Mouse (Mus musculus) MEL (cell line): Measurements from ENCODE around the gene Ggt1. TPM values are rescaled to one million over a fixed set of nuclear protein-coding genes. Genes with fewer than 3 reads are reported as not detected.
A peak's percentile ranks its signal among the peaks of the same experiment; 100 is the strongest.

Experiments used
- DNase-seq: peaks from one replicate; pipeline ENCODE4 v3.0.0; 2011; ENCODE audit warnings: low read depth, low spot score
- H3K27ac ChIP-seq: 2 replicates; pipeline ENCODE4 v1.5.1; 2012; ENCODE audit warnings: low read depth, mild to moderate bottlenecking, control low read depth, low read length, moderate library complexity; ENCODE audit not compliant: control insufficient read depth
- H3K27me3 ChIP-seq, 2 experiments: fragments of 150-350 bp in 1 of 2; sonication (generic) in 1 of 2; 2 replicates each; pipeline ENCODE4 v1.6.1; 2012; ENCODE audit warnings: low read length in 2 of 2, mild to moderate bottlenecking in 2 of 2, improper control_type of control experiment in 1 of 2, moderate library complexity in 1 of 2; ENCODE audit not compliant: insufficient read depth in 2 of 2, control insufficient read depth in 1 of 2
- H3K36me3 ChIP-seq, 2 experiments: 2 replicates each; pipeline ENCODE4 v1.6.1; 2012 to 2014; ENCODE audit warnings: low read length in 2 of 2, improper control_type of control experiment in 1 of 2, inconsistent platforms in 1 of 2, mild to moderate bottlenecking in 1 of 2; ENCODE audit not compliant: insufficient read depth in 2 of 2, control insufficient read depth in 1 of 2
- H3K4me1 ChIP-seq, 2 experiments: fragments of 150-350 bp in 1 of 2; sonication (generic) in 1 of 2; 2 replicates each; pipeline ENCODE4 v1.6.1; 2012; ENCODE audit warnings: low read length in 2 of 2, improper control_type of control experiment in 1 of 2, mild to moderate bottlenecking in 1 of 2; ENCODE audit not compliant: insufficient read depth in 2 of 2, control insufficient read depth in 1 of 2
- H3K4me3 ChIP-seq, 2 experiments: fragments of 150-350 bp in 1 of 2; sonication (generic) in 1 of 2; 2 replicates each; pipeline ENCODE4 v1.5.1; 2012; ENCODE audit warnings: low read depth in 2 of 2, low read length in 2 of 2, mild to moderate bottlenecking in 2 of 2, moderate library complexity in 2 of 2, control low read depth in 1 of 2, improper control_type of control experiment in 1 of 2; ENCODE audit not compliant: control insufficient read depth in 1 of 2, insufficient read depth in 1 of 2
- H3K79me2 ChIP-seq: 2 replicates; pipeline ENCODE4 v1.6.1; 2012; ENCODE audit warnings: mild to moderate bottlenecking, low read length, moderate library complexity; ENCODE audit not compliant: control insufficient read depth, poor library complexity, insufficient read depth
- H3K9ac ChIP-seq: 2 replicates; pipeline ENCODE4 v1.6.1; 2012; ENCODE audit warnings: low read depth, mild to moderate bottlenecking, control low read depth, low read length, moderate library complexity; ENCODE audit not compliant: control insufficient read depth, poor library complexity, severe bottlenecking
- H3K9me3 ChIP-seq: fragments of 150-350 bp; sonication (generic); replicated peaks from 2 replicates; pipeline ENCODE4 v1.6.1; 2012; ENCODE audit warnings: mild to moderate bottlenecking, low read length, improper control_type of control experiment, moderate library complexity; ENCODE audit not compliant: insufficient read depth
- CHD2 ChIP-seq: IDR thresholded peaks from 2 replicates; pipeline ENCODE4 v1.6.1; 2011; ENCODE audit warnings: low read length, improper control_type of control experiment
- CTCF ChIP-seq, 3 experiments: IDR thresholded peaks in 2 of 3; conservative IDR thresholded peaks in 1 of 3; 2 replicates each; pipeline ENCODE4 v1.5.1; 2011 to 2012; ENCODE audit warnings: low read length in 3 of 3, low read depth in 2 of 3, mild to moderate bottlenecking in 2 of 3, improper control_type of control experiment in 1 of 3, inconsistent platforms in 1 of 3, mixed read lengths in 1 of 3, moderate library complexity in 1 of 3; ENCODE audit not compliant: control insufficient read depth in 1 of 3, insufficient read depth in 1 of 3, poor library complexity in 1 of 3, severe bottlenecking in 1 of 3
- ELF1 ChIP-seq: IDR thresholded peaks from 2 replicates; pipeline ENCODE4 v1.6.1; 2014; ENCODE audit warnings: low read depth, mild to moderate bottlenecking, inconsistent platforms, low read length, improper control_type of control experiment, moderate library complexity
- EP300 ChIP-seq, 2 experiments: IDR thresholded peaks; 2 replicates each; pipeline ENCODE4 v1.6.1; 2011; ENCODE audit warnings: improper control_type of control experiment in 2 of 2, low read length in 2 of 2, low read depth in 1 of 2, mild to moderate bottlenecking in 1 of 2
- GATA1 ChIP-seq: IDR thresholded peaks from 2 replicates; pipeline ENCODE4 v1.6.1; 2011; ENCODE audit warnings: low read depth, low read length, improper control_type of control experiment
- MAX ChIP-seq: IDR thresholded peaks from 2 replicates; pipeline ENCODE4 v1.6.1; 2011; ENCODE audit warnings: low read length, improper control_type of control experiment
- MEF2A ChIP-seq: IDR thresholded peaks from 2 replicates; pipeline ENCODE4 v1.6.1; 2014; ENCODE audit warnings: low read depth, mild to moderate bottlenecking, inconsistent platforms, low read length, improper control_type of control experiment; ENCODE audit not compliant: poor library complexity, insufficient replicate concordance, severe bottlenecking; ENCODE audit errors: extremely low read depth
- MYC ChIP-seq: IDR thresholded peaks from 2 replicates; pipeline ENCODE4 v1.6.1; 2011; ENCODE audit warnings: low read depth, mild to moderate bottlenecking, low read length, improper control_type of control experiment, moderate library complexity
- NELFE ChIP-seq: IDR thresholded peaks from 2 replicates; pipeline ENCODE4 v1.6.1; 2011; ENCODE audit warnings: low read depth, low read length, improper control_type of control experiment
- POLR2AphosphoS5 ChIP-seq: IDR thresholded peaks from 2 replicates; pipeline ENCODE4 v1.6.1; 2012; ENCODE audit warnings: low read depth, borderline replicate concordance, mild to moderate bottlenecking, inconsistent platforms, low read length, moderate library complexity, mixed read lengths
- SMC3 ChIP-seq: IDR thresholded peaks from 2 replicates; pipeline ENCODE4 v1.6.1; 2011; ENCODE audit warnings: low read depth, low read length, improper control_type of control experiment
- USF2 ChIP-seq, 2 experiments: IDR thresholded peaks; 2 replicates each; pipeline ENCODE4 v1.6.1; 2011 to 2012; ENCODE audit warnings: improper control_type of control experiment in 2 of 2, low read length in 2 of 2, borderline replicate concordance in 1 of 2, inconsistent platforms in 1 of 2, low read depth in 1 of 2, mild to moderate bottlenecking in 1 of 2; ENCODE audit not compliant: insufficient read depth in 1 of 2
- ZNF384 ChIP-seq: IDR thresholded peaks from 2 replicates; pipeline ENCODE4 v1.6.1; 2012; ENCODE audit warnings: low read depth, mild to moderate bottlenecking, inconsistent platforms, low read length, improper control_type of control experiment
- polyA plus RNA-seq, 2 experiments: library from polyadenylated mRNA; stranded (reverse) in 1 of 2; unstranded in 1 of 2; fragments of >175 nt in 1 of 2; fragments of >200 nt in 1 of 2; gene quantifications; 2 replicates each; pipeline versions ENCODE4 v1.2.1 to v1.2.4; 2012; ENCODE audit warnings: low replicate concordance in 2 of 2, low read depth in 1 of 2; ENCODE audit not compliant: insufficient read length in 2 of 2, insufficient read depth in 1 of 2, missing spikeins in 1 of 2
- total RNA-seq: library from RNA; depleted of rRNA; stranded (reverse); fragments of 300-350 nt; gene quantifications from 2 replicates; pipeline ENCODE4 v1.2.3, GENCODE M21; 2012

Gene Ggt1
- total and polyA plus RNA-seq, 3 experiments, result 0.46 to 3.2 TPM; not detected in 1

DNA sequence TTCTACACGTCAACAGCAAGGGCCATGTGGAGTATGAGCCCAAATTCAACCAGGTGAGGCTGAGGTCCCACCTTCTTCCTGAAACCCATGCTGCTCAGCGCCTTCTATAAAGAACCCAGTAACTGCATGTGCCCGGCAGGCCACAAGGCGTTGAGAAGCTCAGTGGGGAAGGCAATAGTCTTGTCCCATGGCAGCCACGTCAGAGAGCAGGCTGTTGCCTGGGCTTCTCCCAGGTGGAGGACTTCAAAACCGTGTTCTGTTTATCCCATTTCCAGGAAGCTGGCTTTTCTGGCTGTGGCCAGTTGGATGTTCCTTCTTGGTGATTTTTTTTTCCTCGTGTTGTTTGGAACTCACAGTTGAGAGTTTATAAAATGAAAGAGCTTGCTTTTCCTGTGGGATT is 49.1 kb downstream of the Ggt1 start:
- Histone ChIP-seq H3K9ac (no peak overlapping the region), H3K4me1 (no peaks in the 10 kb centered on the region), H3K79me2 (no peaks in the 10 kb centered on the region), H3K27ac (no peak overlapping the region), H3K27me3 (no peaks in the 10 kb centered on the region), H3K4me3 (no peak overlapping the region), H3K9me3 (no peaks in the 10 kb centered on the region), H3K36me3 (no peaks in the 10 kb centered on the region)
- TF ChIP-seq MYC, result no peak
- TF ChIP-seq NELFE, result no peak
- TF ChIP-seq MEF2A, result no peak
- DNase-seq, result no peak

DNA sequence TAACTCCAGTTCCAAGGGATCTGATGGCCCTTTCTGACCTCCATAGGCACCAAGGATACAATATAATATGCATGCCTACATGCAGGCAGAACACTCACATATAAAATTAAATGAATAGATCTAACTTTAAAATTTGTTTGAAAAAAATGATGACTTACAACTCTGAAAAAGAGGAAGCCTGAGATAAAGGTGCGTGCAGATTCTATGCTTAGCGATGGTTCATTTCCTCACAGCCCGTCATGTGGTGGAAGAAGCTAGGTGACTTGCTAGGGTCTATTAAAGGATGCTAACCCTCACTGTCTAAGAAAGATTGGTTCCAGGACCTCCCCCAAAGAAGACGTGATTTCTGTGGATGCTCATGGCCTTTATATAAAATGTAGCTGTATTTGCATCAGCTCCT is 54.6 kb downstream of the Ggt1 start:
- Histone ChIP-seq H3K4me3 (no peak overlapping the region), H3K27ac (no peak overlapping the region), H3K9ac (no peak overlapping the region), H3K4me1 (peaks cover 2 to 20% of the 10 kb centered on the region in 2 experiments; a peak in 3 of 4 replicates), H3K79me2 (no peaks in the 10 kb centered on the region), H3K9me3 (no peaks in the 10 kb centered on the region), H3K36me3 (peaks cover 0 to 20% of the 10 kb centered on the region in 2 experiments; a peak in 2 of 4 replicates), H3K27me3 (no peaks in the 10 kb centered on the region)
- peak in 1 of 2 experiments; percentile 31; a peak in 1 of 4 replicates for TF ChIP-seq EP300 (IDR thresholded peaks at IDR 0.05; ENCODE audit: low read depth in 1 of 2, low read length in 2 of 2)
- TF ChIP-seq GATA1, result peak; percentile 26; the same call in 1 of the 2 replicates
- peak; percentile 75 for TF ChIP-seq ZNF384
- TF ChIP-seq ELF1, result no peak
- TF ChIP-seq USF2 (IDR thresholded peaks at IDR 0.05; ENCODE audit: borderline replicate concordance in 1 of 2, insufficient read depth in 1 of 2, low read depth in 1 of 2, low read length in 2 of 2), result no peak
- TF ChIP-seq MAX, result peak; percentile 32; the same call in 1 of the 2 replicates
- no peak for TF ChIP-seq POLR2AphosphoS5
- DNase-seq, result peak; percentile 69

DNA sequence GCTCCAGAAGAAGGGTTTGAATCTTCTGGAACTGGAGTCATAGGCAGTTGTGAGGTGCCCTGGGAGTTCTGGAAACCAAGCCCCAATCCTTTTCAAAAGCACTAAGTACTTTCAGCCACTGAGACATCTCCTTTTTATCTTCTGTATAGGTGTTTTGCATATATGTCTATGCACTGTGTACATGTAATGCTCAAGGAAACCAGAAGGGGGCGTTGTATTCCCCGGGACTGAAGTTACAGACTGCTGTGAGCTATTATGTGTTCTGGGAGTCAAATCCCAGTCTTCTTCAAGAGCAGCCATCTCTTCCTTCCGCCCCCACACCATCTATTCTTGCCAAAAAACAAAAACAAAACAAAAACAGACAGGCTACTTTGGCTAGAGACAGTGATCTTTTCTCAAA is 59.4 kb downstream of the Ggt1 start:
- H3K36me3 ChIP-seq, result peaks cover 0 to 20% of the 10 kb centered on the region in 2 experiments; a peak in 2 of 4 replicates
- no peak for DNase-seq

More for the DNA sequence above, 59.4 kb downstream of the Ggt1 start:
- H3K79me2 ChIP-seq, result no peaks in the 10 kb centered on the region
- H3K4me1 ChIP-seq, result peaks cover 2 to 20% of the 10 kb centered on the region in 2 experiments; a peak in 3 of 4 replicates
- H3K4me3 ChIP-seq, result no peak overlapping the region
- H3K9me3 ChIP-seq, result no peaks in the 10 kb centered on the region
- no peak overlapping the region for H3K9ac ChIP-seq
- no peaks in the 10 kb centered on the region; a peak in 1 of 4 replicates for H3K27me3 ChIP-seq
- TF ChIP-seq SMC3 (peak; percentile 22; the same call in 1 of the 2 replicates), CTCF (IDR thresholded peaks at IDR 0.05 in 2 of 3, conservative IDR thresholded peaks at IDR 0.05 in 1 of 3; ENCODE audit: control insufficient read depth in 1 of 3, insufficient read depth in 1 of 3, low read depth in 2 of 3, low read length in 3 of 3, poor library complexity in 1 of 3, severe bottlenecking in 1 of 3) (peak; percentile 15 to 49 (median 47); a peak in 4 of 6 replicates), CHD2 (no peak)
- H3K27ac ChIP-seq, result no peak overlapping the region
